Mouse (Mus musculus) kidney, postnatal 0 days (tissue): ENCODE data around the gene Samd5. TPM values are rescaled to one million over a fixed set of nuclear protein-coding genes. Genes with fewer than 3 reads are reported as not detected.

ENCODE experiments used
- ATAC-seq: fragments of 200-750 bp; cut with Nextera tagmentation; replicated peaks from 2 replicates; pipeline ENCODE4 v1.8.0; 2017; ENCODE audit warnings: low read depth, moderate number of reproducible peaks, moderate TSS enrichment, moderate library complexity; ENCODE audit not compliant: low FRiP score
- DNase-seq: peaks from one replicate; pipeline ENCODE4 v3.0.0-alpha.2; 2016; ENCODE audit warnings: low spot score
- H3K27ac ChIP-seq: fragments of 300-500 bp; sonication (generic); 2 replicates; pipeline ENCODE4 v1.5.1; 2014; ENCODE audit warnings: mild to moderate bottlenecking
- H3K27me3 ChIP-seq: fragments of 300-500 bp; sonication (generic); 2 replicates; pipeline ENCODE4 v1.6.1; 2014; ENCODE audit warnings: low read length, mixed read lengths; ENCODE audit not compliant: insufficient read depth
- H3K36me3 ChIP-seq: fragments of 300-500 bp; sonication (generic); 2 replicates; pipeline ENCODE4 v1.6.1; 2014; ENCODE audit warnings: low read length, mixed read lengths; ENCODE audit not compliant: insufficient read depth
- H3K4me1 ChIP-seq: fragments of 300-500 bp; sonication (generic); replicated peaks from 2 replicates; pipeline ENCODE4 v1.6.1; 2014; ENCODE audit warnings: antibody characterized with exemption, low read length, mixed read lengths; ENCODE audit not compliant: insufficient read depth
- H3K4me2 ChIP-seq: fragments of 300-500 bp; sonication (generic); 2 replicates; pipeline ENCODE4 v1.6.1; 2014; ENCODE audit warnings: mild to moderate bottlenecking, low read length, moderate library complexity, mixed read lengths
- H3K4me3 ChIP-seq: fragments of 300-500 bp; sonication (generic); replicated peaks from 2 replicates; pipeline ENCODE4 v1.5.1; 2014; ENCODE audit warnings: low read depth, low read length
- H3K9ac ChIP-seq: fragments of 300-500 bp; sonication (generic); 2 replicates; pipeline ENCODE4 v1.6.1; 2014; ENCODE audit warnings: low read depth, low read length
- H3K9me3 ChIP-seq: fragments of 300-500 bp; sonication (generic); replicated peaks from 2 replicates; pipeline ENCODE4 v1.6.1; 2016; ENCODE audit warnings: low read length, inconsistent platforms, mixed read lengths
- CTCF ChIP-seq: IDR thresholded peaks from 2 replicates; pipeline ENCODE4 v1.5.1; 2016; ENCODE audit warnings: antibody characterized with exemption, low read depth, mild to moderate bottlenecking, moderate library complexity
- WGBS: fragments of 180-500 bp; shearing (Covaris S2); extraction: QIAGEN DNeasy Blood & Tissue Kit; methylation state at CpG from one replicate; pipeline ENCODE4 v1.1.7; 2014; 5-methylcytosine and 5-hydroxymethylcytosine counted together
- polyA plus RNA-seq: library from polyadenylated mRNA; unstranded; fragments of >200 nt; fragmentation: Nextera tagmentation; extraction: Ambion mirVana; gene quantifications from 2 replicates; pipeline ENCODE4 v1.2.1, GENCODE M21; 2015

The Samd5 gene
- polyA plus RNA-seq, 1 experiment from 2014 or later, result 1.7 TPM

GRCm38 (mm10) chr10:9698141-9698540, 23.1 kb upstream of the Samd5 start:
- H3K9me3 ChIP-seq, result no peaks in the 10 kb centered on the region
- WGBS, result 85% methylated on average over 9 of the region's 9 CpGs

GRCm38 (mm10) chr10:9696543-9697141, 21.6 kb upstream of the Samd5 start:
- WGBS, result 12% methylated on average over 6 of the region's 6 CpGs
- no peak for TF ChIP-seq CTCF
- peak; percentile 73 for DNase-seq
- no peaks in the 10 kb centered on the region for H3K36me3 ChIP-seq
- no peak for ATAC-seq
- H3K27ac ChIP-seq, result no peak overlapping the region
- no peaks in the 10 kb centered on the region for H3K9me3 ChIP-seq
- no peaks in the 10 kb centered on the region for H3K27me3 ChIP-seq
- no peak overlapping the region for H3K9ac ChIP-seq
- no peaks in the 10 kb centered on the region for H3K4me1 ChIP-seq
- H3K4me2 ChIP-seq, result no peak overlapping the region
- H3K4me3 ChIP-seq, result no peak overlapping the region

More at GRCm38 (mm10) chr10:9698141-9698540, 23.1 kb upstream of the Samd5 start:
- Histone ChIP-seq H3K27me3 (no peaks in the 10 kb centered on the region), H3K27ac (no peak overlapping the region), H3K4me3 (no peak overlapping the region), H3K9ac (no peak overlapping the region), H3K4me1 (no peaks in the 10 kb centered on the region), H3K36me3 (no peaks in the 10 kb centered on the region), H3K4me2 (no peak overlapping the region)
- no peak for TF ChIP-seq CTCF
- ATAC-seq (no peak), DNase-seq (no peak)

- DNase-seq (no peak), ATAC-seq (no peak)
- H3K27me3 ChIP-seq, result no peaks in the 10 kb centered on the region
- no peak overlapping the region for H3K4me2 ChIP-seq
- WGBS, result 75% methylated on average over 16 of the region's 16 CpGs
- H3K9ac ChIP-seq, result no peak overlapping the region
- H3K9me3 ChIP-seq, result no peaks in the 10 kb centered on the region
- no peaks in the 10 kb centered on the region for H3K36me3 ChIP-seq
- H3K27ac ChIP-seq, result no peak overlapping the region
- no peaks in the 10 kb centered on the region for H3K4me1 ChIP-seq
- TF ChIP-seq CTCF, result no peak
- H3K4me3 ChIP-seq, result no peak overlapping the region
Observed at GRCm38 (mm10) chr10:9693990-9694699, 19.1 kb upstream of the Samd5 start.

GRCm38 (mm10) chr10:9680928-9681327, 5.9 kb upstream of the Samd5 start:
- ATAC-seq (no peak), DNase-seq (no peak)
- Histone ChIP-seq H3K36me3 (no peaks in the 10 kb centered on the region), H3K9ac (no peak overlapping the region), H3K4me2 (no peak overlapping the region), H3K4me1 (0 out of 2 replicates have a peak, but pooled peaks cover under 1% of the 10 kb centered on the region), H3K27ac (no peak overlapping the region), H3K4me3 (no peak overlapping the region), H3K27me3 (0 out of 2 replicates have a peak, but pooled peaks cover 4% of the 10 kb centered on the region), H3K9me3 (no peaks in the 10 kb centered on the region)
- 88% methylated on average over 6 of the region's 6 CpGs for WGBS
- TF ChIP-seq CTCF, result no peak

- ATAC-seq, result no peak
- H3K4me1 ChIP-seq, result 0 out of 2 replicates have a peak, but pooled peaks cover 3% of the 10 kb centered on the region
- no peak overlapping the region for H3K27ac ChIP-seq
- H3K27me3 ChIP-seq, result 0 out of 2 replicates have a peak, but pooled peaks cover 4% of the 10 kb centered on the region
- no peaks in the 10 kb centered on the region for H3K9me3 ChIP-seq
- H3K9ac ChIP-seq, result no peak overlapping the region
- WGBS, result 86% methylated on average over 5 of the region's 5 CpGs
- DNase-seq, result no peak
- H3K4me2 ChIP-seq, result no peak overlapping the region
- no peak for TF ChIP-seq CTCF
- H3K36me3 ChIP-seq, result no peaks in the 10 kb centered on the region
- no peak overlapping the region for H3K4me3 ChIP-seq
Observed at GRCm38 (mm10) chr10:9679911-9680310, 4.9 kb upstream of the Samd5 start.

- TF ChIP-seq CTCF, result no peak
- H3K9ac ChIP-seq, result no peak overlapping the region
- DNase-seq (no peak), ATAC-seq (no peak)
- no peak overlapping the region for H3K27ac ChIP-seq
- H3K9me3 ChIP-seq, result no peaks in the 10 kb centered on the region
- WGBS, result 27% methylated on average over 5 of the region's 5 CpGs
- peak overlapping the region; percentile 25 for H3K4me2 ChIP-seq
- no peaks in the 10 kb centered on the region for H3K36me3 ChIP-seq
- H3K4me1 ChIP-seq, result peaks cover 9% of the 10 kb centered on the region; the same call in 1 of the 2 replicates
- no peak overlapping the region for H3K4me3 ChIP-seq
- H3K27me3 ChIP-seq, result 0 out of 2 replicates have a peak, but pooled peaks cover 4% of the 10 kb centered on the region
Observed at GRCm38 (mm10) chr10:9678071-9678470, 3.1 kb upstream of the Samd5 start.
